Mouse (Mus musculus): ENCODE measurements around the gene Chchd1.

- no peak for TF ChIP-seq CTCF (conservative IDR thresholded peaks at IDR 0.05 in 1 of 2, IDR thresholded peaks at IDR 0.05 in 1 of 2; ENCODE audit: low read depth in 2 of 2, low read length in 2 of 2)
- TF ChIP-seq E2F4 (IDR thresholded peaks at IDR 0.05; ENCODE audit: insufficient replicate concordance, low read depth, low read length): no peak
Observed at GRCm38 (mm10) chr14:20748388-20748787, 45.6 kb downstream of the Chchd1 start.
